Mouse (Mus musculus): ENCODE results near the gene Zmym4. TPM values are rescaled to one million over a fixed set of nuclear protein-coding genes. Genes with fewer than 3 reads are reported as not detected.
"Not testable (repeated sequence)": the region's sequence is repeated elsewhere in the genome, so short reads cannot be mapped to it uniquely, and the experiment has no call there.

Zmym4 gene
- polyA plus RNA-seq, 1 experiment from 2014 or later, result 38.8 TPM

DNA sequence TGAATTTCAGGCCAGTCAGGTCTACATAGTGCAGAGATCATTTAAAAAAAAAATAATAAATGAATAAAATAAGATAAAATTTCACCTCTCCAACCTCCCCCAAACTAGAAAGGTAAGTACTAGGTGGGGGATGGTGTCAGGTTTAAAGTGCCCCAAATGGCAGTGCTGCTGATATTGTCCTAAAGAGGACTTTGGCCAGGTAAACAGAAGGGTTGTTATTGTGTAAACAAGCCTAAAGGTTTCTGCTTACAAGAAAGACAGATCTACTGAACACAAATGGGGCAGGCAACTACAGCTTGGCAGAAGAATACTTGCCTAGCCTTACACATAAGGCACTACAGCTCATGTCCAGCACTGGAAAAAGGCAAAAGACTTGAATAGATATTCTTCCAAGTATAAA lies 22.6 kb upstream of the Zmym4 start:
- Histone ChIP-seq H3K4me2 (replicated peaks; ENCODE audit: low read depth, low read length) (no peak overlapping the region), H3K9ac (ENCODE audit: low read depth, low read length) (no peak overlapping the region), H3K4me1 (replicated peaks; ENCODE audit: control insufficient read depth, insufficient read depth, low read length) (no peaks in the 10 kb centered on the region), H3K27me3 (ENCODE audit: control insufficient read depth, insufficient read depth, low read length) (no peaks in the 10 kb centered on the region), H3K9me3 (ENCODE audit: control insufficient read depth, low read length) (no peaks in the 10 kb centered on the region), H3K4me3 (ENCODE audit: low read depth, low read length) (no peak overlapping the region), H3K27ac (ENCODE audit: low read depth, low read length) (no peak overlapping the region), H3K36me3 (ENCODE audit: control insufficient read depth, insufficient read depth, low read length) (no peaks in the 10 kb centered on the region)
- DNase-seq (ENCODE audit: low spot score), result no peak
- ATAC-seq (ENCODE audit: low FRiP score), result no peak

DNA sequence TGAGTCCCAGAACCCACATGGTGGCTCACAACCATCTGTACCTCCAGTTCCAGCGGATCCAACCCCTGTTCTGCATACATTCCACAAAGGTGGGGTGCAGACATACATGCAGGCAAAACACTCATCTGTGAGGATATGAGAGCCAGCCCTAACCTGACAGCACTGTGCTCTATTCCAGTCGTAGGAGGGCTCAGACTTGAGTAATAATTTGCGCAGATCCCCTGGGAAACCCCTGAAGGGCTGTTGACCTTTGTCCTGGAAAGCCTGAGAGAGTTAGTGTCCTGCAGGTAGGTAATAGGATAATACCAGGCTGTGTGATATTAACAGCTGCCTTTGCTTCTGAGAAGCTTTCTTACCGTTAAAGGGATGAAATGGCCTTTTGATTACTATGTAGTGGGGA lies 20.6 kb upstream of the Zmym4 start:
- Histone ChIP-seq H3K4me1 (replicated peaks; ENCODE audit: control insufficient read depth, insufficient read depth, low read length) (no peaks in the 10 kb centered on the region), H3K9ac (ENCODE audit: low read depth, low read length) (no peak overlapping the region), H3K9me3 (ENCODE audit: control insufficient read depth, low read length) (no peaks in the 10 kb centered on the region), H3K36me3 (ENCODE audit: control insufficient read depth, insufficient read depth, low read length) (no peaks in the 10 kb centered on the region), H3K4me2 (replicated peaks; ENCODE audit: low read depth, low read length) (no peak overlapping the region), H3K4me3 (ENCODE audit: low read depth, low read length) (no peak overlapping the region), H3K27me3 (ENCODE audit: control insufficient read depth, insufficient read depth, low read length) (no peaks in the 10 kb centered on the region), H3K27ac (ENCODE audit: low read depth, low read length) (no peak overlapping the region)
- DNase-seq (ENCODE audit: low spot score) (no peak), ATAC-seq (ENCODE audit: low FRiP score) (no peak)
- WGBS, result 73% methylated on average over 4 of the region's 4 CpGs

DNA sequence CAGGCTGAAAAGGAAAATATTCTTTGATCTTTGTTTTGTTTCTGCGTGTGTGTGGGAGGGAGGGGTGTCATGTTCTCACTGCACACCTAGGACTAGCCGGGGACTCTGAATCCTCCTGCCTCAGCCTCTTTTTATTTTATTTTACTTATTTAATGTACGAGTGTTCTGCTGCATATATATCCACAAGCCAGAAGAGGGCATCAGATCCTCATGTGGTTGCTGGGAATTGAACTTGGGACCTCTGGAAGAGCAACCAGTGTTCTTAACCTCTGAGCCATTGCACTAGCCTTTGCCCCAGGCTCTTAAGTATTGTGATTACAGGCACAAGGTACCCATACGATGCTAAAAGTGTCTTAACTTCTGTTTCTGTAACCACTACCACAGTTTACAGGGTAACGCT lies 18.8 kb upstream of the Zmym4 start:
- no peaks in the 10 kb centered on the region for H3K36me3 ChIP-seq (ENCODE audit: control insufficient read depth, insufficient read depth, low read length)
- no peak overlapping the region for H3K27ac ChIP-seq (ENCODE audit: low read depth, low read length)
- H3K4me1 ChIP-seq (replicated peaks; ENCODE audit: control insufficient read depth, insufficient read depth, low read length), result no peaks in the 10 kb centered on the region
- H3K4me2 ChIP-seq (replicated peaks; ENCODE audit: low read depth, low read length), result no peak overlapping the region
- WGBS, result 85% methylated on average over 5 of the region's 5 CpGs
- no peak for DNase-seq (ENCODE audit: low spot score)
- H3K9me3 ChIP-seq (ENCODE audit: control insufficient read depth, low read length), result no peaks in the 10 kb centered on the region
- H3K27me3 ChIP-seq (ENCODE audit: control insufficient read depth, insufficient read depth, low read length), result no peaks in the 10 kb centered on the region
- no peak overlapping the region for H3K9ac ChIP-seq (ENCODE audit: low read depth, low read length)
- ATAC-seq (ENCODE audit: low FRiP score), result no peak
- no peak overlapping the region for H3K4me3 ChIP-seq (ENCODE audit: low read depth, low read length)

DNA sequence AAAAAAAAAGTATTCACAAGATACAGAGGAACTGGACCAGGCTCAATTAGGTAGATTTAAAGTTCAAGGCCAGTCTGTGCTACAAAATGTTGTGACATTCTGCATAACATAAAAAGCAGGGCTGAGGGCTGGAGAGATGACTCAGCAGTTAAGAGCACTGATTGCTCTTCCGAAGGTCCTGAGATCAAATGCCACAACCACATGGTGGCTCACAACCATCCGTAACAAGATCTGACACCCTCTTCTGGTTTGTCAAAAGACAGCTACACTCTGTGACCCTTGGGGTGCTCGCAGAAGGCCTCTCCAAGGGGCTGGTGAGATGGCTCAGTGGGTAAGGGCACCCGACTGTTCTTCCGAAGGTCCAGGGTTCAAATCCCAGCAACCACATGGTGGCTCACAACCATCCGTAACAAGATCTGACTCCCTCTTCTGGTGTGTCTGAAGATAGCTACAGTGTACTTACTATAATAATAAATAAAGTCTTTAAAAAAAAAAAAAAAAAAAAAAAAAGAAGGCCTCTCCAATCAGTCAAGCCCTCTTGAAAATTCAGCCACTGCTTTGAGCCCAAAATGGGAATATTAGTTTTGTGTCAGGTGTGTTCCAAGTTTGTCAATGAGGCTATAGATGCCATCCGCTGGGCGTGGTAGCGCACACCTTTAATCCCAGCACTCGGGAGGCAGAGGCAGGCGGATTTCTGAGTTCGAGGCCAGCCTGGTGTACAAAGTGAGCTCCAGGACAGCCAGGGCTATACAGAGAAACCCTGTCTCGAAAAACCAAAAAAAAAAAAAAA lies 16.0 kb upstream of the Zmym4 start:
- WGBS, result 85% methylated on average over 12 of the region's 13 CpGs
- ATAC-seq (ENCODE audit: low FRiP score), result not testable (repeated sequence)

DNA sequence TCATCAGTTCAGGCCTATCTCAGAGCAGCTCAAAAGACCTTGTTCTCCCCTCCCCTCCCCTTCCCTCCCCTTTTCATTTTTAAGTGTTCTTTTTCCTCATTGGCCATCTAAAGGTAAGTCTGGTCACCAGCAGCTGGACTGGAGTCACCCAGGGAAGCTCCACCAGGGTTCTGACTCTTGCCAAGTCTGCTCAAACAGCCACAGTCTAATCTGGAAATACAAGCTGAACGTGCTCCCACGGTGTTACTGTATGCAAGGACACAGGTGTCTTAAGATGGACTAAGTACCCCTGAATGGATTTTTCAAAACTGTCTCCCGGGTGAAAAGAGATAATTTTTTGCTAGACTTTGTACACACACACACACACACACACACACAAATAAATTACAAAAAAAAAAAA lies 15.4 kb upstream of the Zmym4 start:
- Histone ChIP-seq H3K27me3 (ENCODE audit: control insufficient read depth, insufficient read depth, low read length) (no peaks in the 10 kb centered on the region), H3K36me3 (ENCODE audit: control insufficient read depth, insufficient read depth, low read length) (no peaks in the 10 kb centered on the region), H3K4me3 (ENCODE audit: low read depth, low read length) (no peak overlapping the region), H3K9me3 (ENCODE audit: control insufficient read depth, low read length) (no peaks in the 10 kb centered on the region), H3K4me1 (replicated peaks; ENCODE audit: control insufficient read depth, insufficient read depth, low read length) (no peaks in the 10 kb centered on the region), H3K27ac (ENCODE audit: low read depth, low read length) (no peak overlapping the region), H3K4me2 (replicated peaks; ENCODE audit: low read depth, low read length) (no peak overlapping the region), H3K9ac (ENCODE audit: low read depth, low read length) (no peak overlapping the region)
- WGBS, result 76% methylated on average over 3 of the region's 3 CpGs
- no peak for ATAC-seq (ENCODE audit: low FRiP score)
- DNase-seq (ENCODE audit: low spot score), result no peak

More for the DNA sequence above, 16.0 kb upstream of the Zmym4 start:
- not testable (repeated sequence) for H3K4me2 ChIP-seq (replicated peaks; ENCODE audit: low read depth, low read length); H3K27ac ChIP-seq (ENCODE audit: low read depth, low read length); H3K36me3 ChIP-seq (ENCODE audit: control insufficient read depth, insufficient read depth, low read length); H3K27me3 ChIP-seq (ENCODE audit: control insufficient read depth, insufficient read depth, low read length); H3K9ac ChIP-seq (ENCODE audit: low read depth, low read length); H3K9me3 ChIP-seq (ENCODE audit: control insufficient read depth, low read length); H3K4me1 ChIP-seq (replicated peaks; ENCODE audit: control insufficient read depth, insufficient read depth, low read length); H3K4me3 ChIP-seq (ENCODE audit: low read depth, low read length); DNase-seq (ENCODE audit: low spot score)

DNA sequence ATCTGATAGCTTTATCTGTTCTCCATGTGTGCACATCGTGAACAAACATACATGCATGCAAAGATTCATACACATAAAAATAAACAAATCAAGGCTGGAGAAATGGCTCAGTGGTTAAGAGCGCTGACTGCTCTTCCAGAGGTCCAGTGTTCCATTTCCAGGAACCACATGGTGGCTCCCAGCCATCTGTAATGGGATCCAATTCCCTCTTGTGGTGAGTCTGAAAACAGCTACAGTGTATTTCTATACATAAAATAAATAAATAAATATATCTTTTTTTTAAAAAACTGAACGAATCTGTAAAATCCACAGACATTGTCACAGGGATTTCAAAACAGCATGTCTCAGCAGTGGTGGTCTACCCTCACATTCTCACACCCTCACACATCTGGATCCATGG lies 10.8 kb upstream of the Zmym4 start:
- H3K27ac ChIP-seq (ENCODE audit: low read depth, low read length), result no peak overlapping the region
- ATAC-seq (ENCODE audit: low FRiP score) (no peak), DNase-seq (ENCODE audit: low spot score) (no peak)
- no peaks in the 10 kb centered on the region for H3K4me1 ChIP-seq (replicated peaks; ENCODE audit: control insufficient read depth, insufficient read depth, low read length)
- no peaks in the 10 kb centered on the region for H3K27me3 ChIP-seq (ENCODE audit: control insufficient read depth, insufficient read depth, low read length)
- H3K9ac ChIP-seq (ENCODE audit: low read depth, low read length), result no peak overlapping the region
- H3K4me3 ChIP-seq (ENCODE audit: low read depth, low read length), result no peak overlapping the region
- no peaks in the 10 kb centered on the region for H3K36me3 ChIP-seq (ENCODE audit: control insufficient read depth, insufficient read depth, low read length)
- WGBS, result 88% methylated on average over 3 of the region's 3 CpGs
- no peaks in the 10 kb centered on the region for H3K9me3 ChIP-seq (ENCODE audit: control insufficient read depth, low read length)
- no peak overlapping the region for H3K4me2 ChIP-seq (replicated peaks; ENCODE audit: low read depth, low read length)

DNA sequence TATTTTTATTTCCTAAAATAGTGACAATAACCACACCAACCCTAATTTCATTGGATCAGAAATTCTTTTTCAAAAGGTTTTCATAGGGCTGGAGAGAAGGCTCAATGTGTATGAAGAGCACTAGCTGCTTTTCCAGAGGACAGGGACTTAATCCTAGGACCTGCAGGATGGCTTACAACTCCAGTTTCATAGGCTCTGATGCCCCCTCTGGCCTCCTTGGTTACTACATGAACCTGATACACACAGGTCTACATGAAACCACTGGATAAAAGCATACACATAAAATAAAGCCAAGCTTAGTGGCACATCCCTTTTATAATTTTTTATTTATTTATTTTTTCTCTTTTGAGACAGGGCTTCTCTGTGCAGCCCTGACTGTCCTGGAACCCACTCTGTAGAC lies 9.5 kb upstream of the Zmym4 start:
- Histone ChIP-seq H3K9me3 (ENCODE audit: control insufficient read depth, low read length) (no peaks in the 10 kb centered on the region), H3K27ac (ENCODE audit: low read depth, low read length) (no peak overlapping the region), H3K4me1 (replicated peaks; ENCODE audit: control insufficient read depth, insufficient read depth, low read length) (no peaks in the 10 kb centered on the region), H3K9ac (ENCODE audit: low read depth, low read length) (no peak overlapping the region), H3K4me3 (ENCODE audit: low read depth, low read length) (no peak overlapping the region), H3K4me2 (replicated peaks; ENCODE audit: low read depth, low read length) (no peak overlapping the region), H3K36me3 (ENCODE audit: control insufficient read depth, insufficient read depth, low read length) (no peaks in the 10 kb centered on the region), H3K27me3 (ENCODE audit: control insufficient read depth, insufficient read depth, low read length) (no peaks in the 10 kb centered on the region)
- DNase-seq (ENCODE audit: low spot score) (peak; percentile 34), ATAC-seq (ENCODE audit: low FRiP score) (no peak)

DNA sequence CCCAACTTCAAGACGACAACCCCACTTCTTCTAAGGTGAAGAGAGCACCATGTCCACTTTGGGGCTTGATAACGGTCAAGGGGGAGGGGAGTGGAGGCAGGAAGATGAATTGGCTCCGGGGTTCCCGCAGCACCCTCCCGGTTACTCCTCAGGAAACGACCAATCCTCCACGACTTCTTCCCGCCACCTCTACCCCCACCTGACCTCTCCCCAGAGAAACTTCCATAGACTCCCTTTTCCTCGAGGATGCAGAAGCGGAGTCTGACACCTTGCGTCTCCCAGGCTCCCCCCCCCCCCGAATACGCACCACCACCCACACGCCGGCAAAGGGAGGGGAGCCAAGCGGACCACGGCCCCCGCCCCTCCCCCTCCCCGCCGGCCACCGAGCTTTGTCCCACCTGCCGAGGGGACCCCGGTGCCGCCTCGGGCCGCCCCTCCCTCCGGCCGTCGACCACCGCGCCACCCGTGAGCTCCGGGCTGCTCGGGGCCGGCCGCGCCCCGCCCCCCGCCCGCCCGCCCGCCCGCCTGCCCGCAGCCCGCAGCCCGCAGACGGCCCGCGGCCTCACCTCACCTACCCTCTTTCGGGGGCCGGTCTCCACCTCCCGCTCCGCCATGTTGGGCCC lies 583 bp downstream of the Zmym4 start:
- WGBS, result 3% methylated on average over 14 of the region's 53 CpGs
- H3K27me3 ChIP-seq (ENCODE audit: control insufficient read depth, insufficient read depth, low read length), result no peaks in the 10 kb centered on the region
- H3K4me2 ChIP-seq (replicated peaks; ENCODE audit: low read depth, low read length), result peak overlapping the region; percentile 62
- peak overlapping the region; percentile 82 for H3K4me3 ChIP-seq (ENCODE audit: low read depth, low read length)
- H3K9me3 ChIP-seq (ENCODE audit: control insufficient read depth, low read length), result no peaks in the 10 kb centered on the region
- peak overlapping the region; percentile 97 for H3K27ac ChIP-seq (ENCODE audit: low read depth, low read length)
- peak overlapping the region; percentile 93 for H3K9ac ChIP-seq (ENCODE audit: low read depth, low read length)
- no peaks in the 10 kb centered on the region for H3K4me1 ChIP-seq (replicated peaks; ENCODE audit: control insufficient read depth, insufficient read depth, low read length)
- peak; percentile 58 for DNase-seq (ENCODE audit: low spot score)
- no peaks in the 10 kb centered on the region for H3K36me3 ChIP-seq (ENCODE audit: control insufficient read depth, insufficient read depth, low read length)
- peak; percentile 43 for ATAC-seq (ENCODE audit: low FRiP score)

DNA sequence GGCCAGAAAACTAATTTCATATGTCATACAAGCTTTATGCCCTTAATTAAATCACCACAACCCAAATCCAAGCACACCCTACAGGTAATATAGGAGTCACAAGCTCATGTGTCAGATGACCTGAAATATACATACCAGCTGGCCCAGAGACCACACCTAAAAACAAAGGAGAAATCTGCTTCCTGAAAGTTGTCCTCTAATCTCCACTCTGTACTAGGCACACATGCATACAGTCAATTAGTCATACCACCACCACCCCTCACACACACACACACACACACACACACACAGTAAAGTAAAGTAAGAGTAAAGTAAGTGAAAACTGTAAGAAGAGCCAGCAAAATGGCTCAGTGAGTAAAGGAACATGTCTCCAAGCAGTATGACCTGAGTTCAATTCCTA lies 9.3 kb downstream of the Zmym4 start:
- H3K9me3 ChIP-seq (ENCODE audit: control insufficient read depth, low read length), result no peaks in the 10 kb centered on the region
- no peak overlapping the region for H3K4me2 ChIP-seq (replicated peaks; ENCODE audit: low read depth, low read length)
- DNase-seq (ENCODE audit: low spot score) (no peak), ATAC-seq (ENCODE audit: low FRiP score) (no peak)
- no peaks in the 10 kb centered on the region for H3K36me3 ChIP-seq (ENCODE audit: control insufficient read depth, insufficient read depth, low read length)
- no peaks in the 10 kb centered on the region for H3K27me3 ChIP-seq (ENCODE audit: control insufficient read depth, insufficient read depth, low read length)
- H3K4me1 ChIP-seq (replicated peaks; ENCODE audit: control insufficient read depth, insufficient read depth, low read length), result no peaks in the 10 kb centered on the region
- no peak overlapping the region for H3K4me3 ChIP-seq (ENCODE audit: low read depth, low read length)
- H3K27ac ChIP-seq (ENCODE audit: low read depth, low read length), result no peak overlapping the region
- H3K9ac ChIP-seq (ENCODE audit: low read depth, low read length), result no peak overlapping the region

Measured in hindbrain, embryonic 11.5 days (tissue).